Mouse (Mus musculus): ENCODE measurements around the gene Sh2d6. TPM values are rescaled to one million over a fixed set of nuclear protein-coding genes. Genes with fewer than 3 reads are reported as not detected.

Gene Sh2d6
- not detected in 2 replicates for polyA plus RNA-seq (2014; fragmentation: Nextera tagmentation; extraction: Ambion mirVana)

- H3K9me3 ChIP-seq (ENCODE audit: low read depth, low read length) = no peaks in the 10 kb centered on the region
- no peak for DNase-seq
Observed at GRCm38 (mm10) chr6:72521607-72522006, at the start of gene Sh2d6. Gene Sh2d6 (minus strand): TSS chr6:72521707.

GRCm38 (mm10) chr6:72570644-72571397 is 49.3 kb upstream of the Sh2d6 start:
- Histone ChIP-seq H3K9ac (no peak overlapping the region), H3K27ac (ENCODE audit: low read depth) (no peak overlapping the region), H3K4me2 (no peak overlapping the region), H3K4me3 (ENCODE audit: low read depth, low read length) (no peak overlapping the region), H3K36me3 (ENCODE audit: insufficient read depth) (peaks cover 6% of the 10 kb centered on the region; the same call in 1 of the 2 replicates), H3K27me3 (ENCODE audit: insufficient read depth, low read length) (no peaks in the 10 kb centered on the region), H3K9me3 (ENCODE audit: low read depth, low read length) (no peaks in the 10 kb centered on the region), H3K4me1 (ENCODE audit: insufficient read depth) (no peaks in the 10 kb centered on the region)
- no peak for TF ChIP-seq CTCF (IDR thresholded peaks at IDR 0.05; ENCODE audit: low read depth)
- DNase-seq = no peak
- WGBS = 84% methylated on average over 10 of the region's 10 CpGs
- no peak for ATAC-seq (ENCODE audit: insufficient read depth)

More at GRCm38 (mm10) chr6:72521607-72522006, at the start of gene Sh2d6:
- H3K4me1 ChIP-seq (ENCODE audit: insufficient read depth) = peaks cover 5% of the 10 kb centered on the region
- H3K4me3 ChIP-seq (ENCODE audit: low read depth, low read length) = no peak within 1 kb of the TSS
- WGBS = 79% methylated on average over 5 of the region's 5 CpGs
- H3K9ac ChIP-seq = no peak within 1 kb of the TSS
- no peak within 1 kb of the TSS for H3K27ac ChIP-seq (ENCODE audit: low read depth)
- no peak within 1 kb of the TSS for H3K4me2 ChIP-seq
- H3K36me3 ChIP-seq (ENCODE audit: insufficient read depth) = no peaks in the 10 kb centered on the region
- H3K27me3 ChIP-seq (ENCODE audit: insufficient read depth, low read length) = no peaks in the 10 kb centered on the region
- no peak for ATAC-seq (ENCODE audit: insufficient read depth)
- no peak for TF ChIP-seq CTCF (IDR thresholded peaks at IDR 0.05; ENCODE audit: low read depth)

DNA sequence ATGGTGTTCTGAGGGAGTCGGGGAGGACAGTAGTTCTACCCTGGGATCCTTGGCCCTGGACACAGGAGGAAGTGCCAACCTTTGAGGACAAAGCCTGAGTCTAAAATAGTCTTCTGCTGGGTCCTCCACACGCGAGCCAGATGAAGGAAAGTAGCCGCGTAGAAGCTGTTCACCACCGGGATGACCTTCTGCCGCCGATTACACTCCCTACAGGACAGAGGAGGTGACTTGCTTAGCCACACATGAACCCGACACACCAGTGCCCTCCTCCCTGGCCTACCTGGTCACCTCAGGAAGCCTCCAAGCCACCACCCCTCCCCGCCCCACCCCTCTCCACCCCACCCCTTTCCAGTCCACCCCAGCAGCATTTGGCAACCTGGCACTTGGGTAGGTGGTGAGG is 47.2 kb upstream of the Sh2d6 start:
- no peaks in the 10 kb centered on the region for H3K9me3 ChIP-seq (ENCODE audit: low read depth, low read length)

GRCm38 (mm10) chr6:72567508-72567907 is 46.0 kb upstream of the Sh2d6 start:
- peaks cover 3% of the 10 kb centered on the region; the same call in 1 of the 2 replicates for H3K36me3 ChIP-seq (ENCODE audit: insufficient read depth)
- TF ChIP-seq CTCF (IDR thresholded peaks at IDR 0.05; ENCODE audit: low read depth) = no peak
- no peaks in the 10 kb centered on the region for H3K9me3 ChIP-seq (ENCODE audit: low read depth, low read length)
- H3K4me1 ChIP-seq (ENCODE audit: insufficient read depth) = no peaks in the 10 kb centered on the region
- no peak for DNase-seq
- WGBS = 74% methylated on average over 5 of the region's 5 CpGs
- H3K27me3 ChIP-seq (ENCODE audit: insufficient read depth, low read length) = no peaks in the 10 kb centered on the region
- no peak overlapping the region for H3K4me3 ChIP-seq (ENCODE audit: low read depth, low read length)
- no peak overlapping the region for H3K4me2 ChIP-seq
- H3K9ac ChIP-seq = no peak overlapping the region
- H3K27ac ChIP-seq (ENCODE audit: low read depth) = no peak overlapping the region
- ATAC-seq (ENCODE audit: insufficient read depth) = no peak

More for the DNA sequence above, 47.2 kb upstream of the Sh2d6 start:
- no peaks in the 10 kb centered on the region for H3K27me3 ChIP-seq (ENCODE audit: insufficient read depth, low read length)
- DNase-seq (no peak), ATAC-seq (ENCODE audit: insufficient read depth) (no peak)
- H3K4me1 ChIP-seq (ENCODE audit: insufficient read depth) = no peaks in the 10 kb centered on the region
- H3K27ac ChIP-seq (ENCODE audit: low read depth) = no peak overlapping the region
- no peak for TF ChIP-seq CTCF (IDR thresholded peaks at IDR 0.05; ENCODE audit: low read depth)
- no peak overlapping the region for H3K4me2 ChIP-seq
- peaks cover 6% of the 10 kb centered on the region; the same call in 1 of the 2 replicates for H3K36me3 ChIP-seq (ENCODE audit: insufficient read depth)
- no peak overlapping the region for H3K4me3 ChIP-seq (ENCODE audit: low read depth, low read length)
- no peak overlapping the region for H3K9ac ChIP-seq
- WGBS = 85% methylated on average over 10 of the region's 10 CpGs

GRCm38 (mm10) chr6:72566044-72566443 is 44.5 kb upstream of the Sh2d6 start:
- no peak overlapping the region for H3K9ac ChIP-seq
- WGBS = 3% methylated on average over 4 of the region's 4 CpGs
- peak; percentile 89 for ATAC-seq (ENCODE audit: insufficient read depth)

GRCm38 (mm10) chr6:72565506-72565905 is 44.0 kb upstream of the Sh2d6 start:
- H3K36me3 ChIP-seq (ENCODE audit: insufficient read depth) = peaks cover 3% of the 10 kb centered on the region; the same call in 1 of the 2 replicates
- H3K27me3 ChIP-seq (ENCODE audit: insufficient read depth, low read length) = no peaks in the 10 kb centered on the region
- H3K9me3 ChIP-seq (ENCODE audit: low read depth, low read length) = no peaks in the 10 kb centered on the region
- H3K4me1 ChIP-seq (ENCODE audit: insufficient read depth) = no peaks in the 10 kb centered on the region
- no peak overlapping the region for H3K4me2 ChIP-seq
- DNase-seq (no peak), ATAC-seq (ENCODE audit: insufficient read depth) (0 out of 2 replicates have a peak, but pooled peaks have one; percentile 25)
- H3K9ac ChIP-seq = no peak overlapping the region
- no peak overlapping the region for H3K4me3 ChIP-seq (ENCODE audit: low read depth, low read length)
- no peak for TF ChIP-seq CTCF (IDR thresholded peaks at IDR 0.05; ENCODE audit: low read depth)
- WGBS = 68% methylated on average over 7 of the region's 7 CpGs
- H3K27ac ChIP-seq (ENCODE audit: low read depth) = no peak overlapping the region

More at GRCm38 (mm10) chr6:72566044-72566443, 44.5 kb upstream of the Sh2d6 start:
- H3K4me3 ChIP-seq (ENCODE audit: low read depth, low read length) = no peak overlapping the region
- H3K9me3 ChIP-seq (ENCODE audit: low read depth, low read length) = no peaks in the 10 kb centered on the region
- no peak overlapping the region for H3K27ac ChIP-seq (ENCODE audit: low read depth)
- H3K36me3 ChIP-seq (ENCODE audit: insufficient read depth) = peaks cover 3% of the 10 kb centered on the region; the same call in 1 of the 2 replicates
- no peaks in the 10 kb centered on the region for H3K27me3 ChIP-seq (ENCODE audit: insufficient read depth, low read length)
- H3K4me2 ChIP-seq = no peak overlapping the region
- TF ChIP-seq CTCF (IDR thresholded peaks at IDR 0.05; ENCODE audit: low read depth) = peak; percentile 94
- peak; percentile 94 for DNase-seq
- no peaks in the 10 kb centered on the region for H3K4me1 ChIP-seq (ENCODE audit: insufficient read depth)

DNA sequence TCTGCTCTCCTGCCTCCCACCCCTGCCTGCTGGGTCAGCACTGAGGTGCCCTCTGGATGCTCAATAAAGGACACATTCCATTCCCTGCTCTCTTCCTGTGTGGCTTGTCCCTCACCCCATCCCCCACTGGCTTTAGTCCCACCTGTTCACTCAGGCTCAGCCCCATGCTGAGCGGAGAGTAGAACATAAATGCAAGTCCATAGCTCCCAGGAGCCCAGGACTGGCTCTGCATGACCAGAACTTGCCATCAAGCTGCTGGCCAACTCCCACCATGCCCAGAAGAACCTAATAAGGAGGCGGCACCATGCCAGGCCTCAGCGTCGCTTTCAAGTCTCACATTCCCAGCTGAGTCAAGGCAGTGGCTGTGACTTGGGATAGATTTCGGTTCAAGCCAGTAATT is 41.4 kb upstream of the Sh2d6 start:
- ATAC-seq (ENCODE audit: insufficient read depth) = no peak
- Histone ChIP-seq H3K27me3 (ENCODE audit: insufficient read depth, low read length) (no peaks in the 10 kb centered on the region), H3K4me3 (ENCODE audit: low read depth, low read length) (no peak overlapping the region), H3K36me3 (ENCODE audit: insufficient read depth) (peaks cover under 1% of the 10 kb centered on the region; the same call in 1 of the 2 replicates), H3K9ac (no peak overlapping the region), H3K4me1 (ENCODE audit: insufficient read depth) (no peaks in the 10 kb centered on the region), H3K4me2 (no peak overlapping the region), H3K27ac (ENCODE audit: low read depth) (no peak overlapping the region), H3K9me3 (ENCODE audit: low read depth, low read length) (no peaks in the 10 kb centered on the region)
- WGBS = 65% methylated on average over 5 of the region's 5 CpGs
- DNase-seq = no peak
- no peak for TF ChIP-seq CTCF (IDR thresholded peaks at IDR 0.05; ENCODE audit: low read depth)

Data from lung, embryonic 14.5 days (tissue).